Mouse (Mus musculus) liver, adult 2 months (tissue): ENCODE results near the gene Sp2.

Source experiments
- CTCF ChIP-seq: fragments of 200-500 bp; IDR thresholded peaks from 2 replicates; pipeline ENCODE4 v1.5.1; 2011; ENCODE audit warnings: low read depth, low read length, control low read depth
- POLR2A ChIP-seq: fragments of 200-500 bp; IDR thresholded peaks from 2 replicates; pipeline ENCODE4 v1.6.1; 2011; ENCODE audit warnings: low read length, control low read depth; ENCODE audit not compliant: insufficient read depth; ENCODE audit errors: extremely low read depth

- TF ChIP-seq CTCF (no peak), POLR2A (no peak)
Measured at GRCm38 (mm10) chr11:96995031-96995430, 12.3 kb upstream of the Sp2 start.
